Mouse (Mus musculus): ENCODE measurements around the gene Zfp367.
A peak's percentile ranks its signal among the peaks of the same experiment; 100 is the strongest.

The Zfp367 gene

DNA sequence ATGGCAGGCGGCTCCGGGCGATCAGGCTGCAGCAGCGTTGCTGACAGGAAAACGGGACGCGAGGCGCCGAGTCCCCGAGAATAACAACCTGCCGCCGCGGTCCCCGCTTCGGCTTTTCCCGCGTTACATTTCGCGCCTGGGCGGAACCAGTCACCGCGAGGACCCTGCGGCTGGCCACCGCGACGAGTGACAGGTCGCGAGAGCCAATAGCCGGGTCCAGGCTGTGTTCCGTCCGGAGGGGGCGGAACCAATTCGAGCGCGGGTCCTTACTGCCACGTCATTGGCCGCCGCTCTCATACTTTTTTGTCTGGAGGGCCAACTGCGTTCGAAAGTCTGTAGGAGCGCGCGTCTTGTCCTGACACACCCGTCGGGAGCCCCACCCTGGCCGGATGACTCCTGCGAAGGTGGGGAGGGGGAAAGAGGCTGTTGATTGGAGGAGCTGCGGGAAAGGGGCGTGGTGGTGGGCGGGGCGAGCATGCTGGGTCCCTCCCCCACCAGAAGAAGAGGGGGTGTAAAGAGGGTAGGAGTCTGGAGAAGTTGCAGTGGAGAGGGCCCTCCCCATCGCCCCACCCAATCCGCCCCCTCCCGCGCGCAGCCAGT is at the start of gene Zfp367:
Gene Zfp367, minus strand, starts transcription at position 120 of the 600 bp plus-strand sequence.
- peak; percentile 96 for DNase-seq (ENCODE audit: low read depth)

DNA sequence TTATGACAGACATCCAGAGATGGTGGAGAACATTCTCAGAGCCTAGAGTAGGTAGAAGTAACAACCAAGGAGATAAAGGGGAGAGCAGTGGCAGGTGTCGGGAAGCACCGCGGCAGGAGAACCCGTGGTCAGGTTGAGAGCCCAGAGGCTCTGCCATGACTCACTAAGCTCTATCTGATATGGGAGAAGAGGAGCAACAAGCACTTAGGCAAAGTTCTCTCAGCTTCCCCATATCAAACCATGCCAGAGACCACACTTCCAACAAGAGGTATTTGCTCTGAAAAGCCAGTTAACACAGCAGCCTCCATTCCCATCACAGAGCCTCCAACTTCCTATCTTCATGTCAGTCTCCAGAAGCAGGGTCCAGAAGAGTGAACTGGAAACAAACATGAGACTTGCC is 47.9 kb upstream of the Zfp367 start:
- no peak for DNase-seq (ENCODE audit: low read depth)

DNA sequence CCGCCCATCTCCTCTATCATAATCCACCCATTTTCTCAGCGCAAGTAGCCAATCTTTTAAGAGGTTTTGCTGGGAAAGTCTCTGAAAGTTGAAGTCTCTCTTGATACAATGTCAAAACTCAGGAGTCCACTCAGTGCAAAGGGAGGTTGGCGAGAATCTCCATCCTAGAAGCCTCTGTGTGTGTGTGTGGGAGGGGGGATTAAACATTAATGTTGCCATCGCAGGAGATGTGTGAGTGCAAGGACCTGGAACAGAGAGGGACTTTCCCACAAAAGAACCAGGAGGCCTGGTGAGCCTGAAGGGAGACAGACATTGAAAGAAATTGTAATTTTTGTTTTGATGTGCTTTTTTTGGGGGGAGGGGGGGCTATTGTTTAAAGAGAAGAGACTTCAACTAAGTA is 45.3 kb upstream of the Zfp367 start:
- DNase-seq (ENCODE audit: low read depth): no peak

DNA sequence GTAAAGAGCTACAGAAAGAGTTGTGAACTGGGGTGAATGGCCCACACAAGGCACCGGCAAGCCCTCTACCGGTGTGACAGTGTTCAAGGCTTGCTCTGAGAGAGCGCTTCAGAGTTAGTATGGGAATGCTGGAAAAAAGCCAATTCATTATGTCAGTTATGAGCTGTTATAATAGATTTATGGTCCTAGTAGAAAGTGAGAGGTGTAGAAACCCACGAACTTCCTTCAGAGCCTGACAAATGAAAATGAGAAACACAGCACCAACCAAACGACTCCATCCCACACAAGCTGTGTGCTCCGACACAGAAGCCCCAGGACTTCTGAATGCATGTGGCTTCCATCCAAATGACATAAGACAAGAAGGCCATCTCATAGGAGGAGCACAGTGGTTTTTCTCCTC is 44.9 kb upstream of the Zfp367 start:
- DNase-seq (ENCODE audit: low read depth): no peak

DNA sequence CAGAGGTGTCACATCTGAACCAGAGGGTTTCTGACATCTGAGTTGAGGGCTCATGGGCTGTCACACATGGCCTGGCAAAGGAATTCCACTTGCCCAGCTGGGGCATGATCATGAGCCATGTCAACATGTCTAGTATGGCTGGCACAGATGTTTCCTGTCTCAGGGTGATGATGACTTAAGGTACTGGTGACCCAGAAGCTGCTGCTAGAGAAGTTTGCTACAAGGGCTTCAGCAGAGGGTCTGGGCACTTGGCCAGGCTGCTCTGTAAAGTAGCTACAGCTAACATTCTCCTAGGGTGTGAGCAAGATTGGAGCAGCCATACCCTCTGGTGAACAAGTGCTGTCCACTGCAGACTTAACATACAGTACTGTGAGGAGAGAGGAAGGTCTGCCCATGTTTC is 34.1 kb upstream of the Zfp367 start:
- no peak for DNase-seq (ENCODE audit: low read depth)

DNA sequence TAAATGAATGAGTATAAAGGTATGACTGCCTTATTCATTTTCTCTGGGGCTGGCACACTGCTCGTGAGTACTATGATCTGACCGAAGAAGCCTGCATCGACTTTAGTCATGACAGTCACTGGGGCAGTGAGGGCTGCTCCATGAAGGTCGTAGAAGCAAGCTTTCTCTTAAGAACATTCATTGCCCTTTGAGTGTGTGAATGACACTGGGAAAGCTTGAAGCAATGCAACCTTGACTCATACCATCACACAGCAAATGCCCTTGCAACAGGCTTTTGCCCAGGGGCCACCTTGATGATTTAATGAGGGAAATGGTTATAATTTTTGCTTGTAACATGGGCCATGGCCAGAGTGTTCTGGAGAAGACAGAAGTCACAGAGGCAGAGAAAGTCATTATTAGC is 33.5 kb upstream of the Zfp367 start:
- DNase-seq (ENCODE audit: low read depth): no peak

DNA sequence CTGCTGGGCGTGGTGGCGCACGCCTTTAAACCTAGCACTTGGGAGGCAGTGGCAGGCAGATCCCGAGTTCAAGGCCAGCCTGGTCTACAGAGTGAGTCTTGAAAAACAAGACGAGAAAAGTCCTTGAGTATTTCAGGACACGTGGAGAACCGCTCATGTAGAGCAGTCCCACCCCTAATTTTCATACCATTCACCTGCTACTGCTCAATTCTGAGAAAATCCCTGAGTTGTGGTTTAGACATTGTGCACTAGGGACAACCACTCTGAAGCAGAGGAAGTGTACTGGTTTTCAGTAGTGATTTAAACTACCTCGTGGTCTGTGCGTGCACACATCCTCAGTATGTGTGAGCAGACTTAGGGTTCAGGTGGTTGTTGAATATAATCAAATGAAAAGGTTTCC is 32.6 kb upstream of the Zfp367 start:
- DNase-seq (ENCODE audit: low read depth): no peak

DNA sequence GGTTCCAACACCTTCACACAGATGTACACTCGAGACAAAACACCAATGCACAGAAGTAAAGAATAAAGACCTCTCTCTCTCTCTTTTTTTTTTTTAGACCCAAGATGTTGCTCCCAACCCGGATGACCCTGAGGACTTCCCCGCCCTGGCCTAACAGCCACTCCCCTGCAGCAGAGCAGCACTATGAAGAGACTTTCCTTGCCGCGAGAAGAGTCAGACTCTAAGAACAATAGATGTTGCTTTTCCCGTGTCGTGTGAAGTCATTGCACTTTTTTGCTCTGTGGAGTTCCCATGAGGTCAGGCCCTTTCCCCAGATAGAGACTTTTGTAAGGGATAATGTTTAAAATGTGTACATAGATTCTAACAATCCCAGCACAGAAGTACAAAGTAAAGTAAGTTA is 32.2 kb upstream of the Zfp367 start:
- no peak for DNase-seq (ENCODE audit: low read depth)

DNA sequence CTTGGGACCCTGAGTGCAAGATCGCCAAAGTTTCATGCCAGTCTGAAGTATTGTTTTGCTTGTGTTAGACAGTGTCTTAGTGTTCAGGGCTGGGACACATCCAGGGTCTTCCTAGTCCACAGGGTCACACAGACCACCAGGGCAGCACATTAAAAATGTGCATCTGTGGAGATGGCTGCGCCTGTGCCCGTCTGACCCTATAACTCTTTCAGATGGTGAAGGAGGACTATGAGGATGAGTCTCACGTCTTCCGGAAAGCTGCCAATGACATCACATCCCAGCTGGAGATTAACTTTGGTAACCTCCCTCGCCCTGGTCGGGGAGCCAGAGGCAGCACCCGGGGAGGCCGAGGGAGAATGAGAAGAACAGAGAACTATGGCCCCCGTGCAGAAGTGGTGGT is 31.4 kb upstream of the Zfp367 start:
- no peak for DNase-seq (ENCODE audit: low read depth)

DNA sequence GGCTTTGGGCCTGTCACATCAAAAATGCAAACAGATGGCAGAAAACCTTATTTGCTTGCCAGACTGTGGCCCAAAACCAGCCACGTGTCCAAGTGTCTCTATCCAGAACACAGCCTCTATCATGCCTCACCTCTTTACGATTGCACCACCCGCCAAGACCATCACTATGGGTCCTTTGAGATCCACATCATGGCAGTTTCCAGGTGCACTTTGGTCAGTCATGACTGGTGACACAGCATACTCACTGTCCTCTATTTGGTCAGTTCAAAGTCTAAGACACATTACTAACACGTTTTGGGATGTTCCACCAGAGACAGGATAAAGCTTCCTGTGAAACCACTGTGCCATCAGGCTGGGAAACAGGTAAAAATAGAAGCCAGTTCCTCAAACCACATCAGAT is 30.6 kb upstream of the Zfp367 start:
- DNase-seq (ENCODE audit: low read depth): no peak

DNA sequence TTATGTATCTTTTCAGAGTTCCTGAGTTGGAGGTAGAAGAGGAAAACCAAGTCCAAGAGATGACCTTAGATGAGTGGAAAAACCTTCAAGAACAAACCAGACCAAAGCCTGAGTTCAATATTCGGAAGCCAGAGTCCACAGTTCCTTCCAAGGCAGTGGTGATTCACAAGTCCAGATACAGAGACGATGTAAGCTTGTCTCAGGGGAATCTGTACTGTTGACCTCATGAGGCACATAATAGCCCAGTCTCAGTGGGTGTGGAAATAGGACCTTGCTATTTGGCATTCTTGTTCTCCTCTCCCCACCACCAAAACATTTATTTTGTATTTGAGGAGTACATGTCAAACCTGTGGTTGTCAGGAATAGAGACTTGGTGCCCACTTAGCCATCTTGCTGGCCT is 29.1 kb upstream of the Zfp367 start:
- no peak for DNase-seq (ENCODE audit: low read depth)

DNA sequence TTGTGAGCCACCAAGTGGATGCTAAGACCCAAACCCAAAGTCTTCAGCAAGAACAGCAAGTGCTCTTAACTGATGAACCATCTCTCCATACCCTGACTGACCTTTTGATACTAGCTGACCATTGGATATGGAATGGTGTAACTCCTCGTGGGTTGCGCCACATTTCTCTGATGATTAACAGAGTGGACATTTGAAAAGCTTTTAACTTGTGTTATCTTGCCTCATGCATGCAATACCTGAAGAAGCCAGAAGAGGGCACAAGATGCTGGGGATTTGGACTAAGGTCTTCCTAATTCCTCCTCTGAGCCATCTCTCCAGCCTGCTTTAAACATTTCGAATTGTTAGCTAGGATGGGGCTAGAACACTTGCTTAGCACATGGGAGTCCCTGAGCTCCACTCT is 27.9 kb upstream of the Zfp367 start:
- peak; percentile 41 for DNase-seq (ENCODE audit: low read depth)

DNA sequence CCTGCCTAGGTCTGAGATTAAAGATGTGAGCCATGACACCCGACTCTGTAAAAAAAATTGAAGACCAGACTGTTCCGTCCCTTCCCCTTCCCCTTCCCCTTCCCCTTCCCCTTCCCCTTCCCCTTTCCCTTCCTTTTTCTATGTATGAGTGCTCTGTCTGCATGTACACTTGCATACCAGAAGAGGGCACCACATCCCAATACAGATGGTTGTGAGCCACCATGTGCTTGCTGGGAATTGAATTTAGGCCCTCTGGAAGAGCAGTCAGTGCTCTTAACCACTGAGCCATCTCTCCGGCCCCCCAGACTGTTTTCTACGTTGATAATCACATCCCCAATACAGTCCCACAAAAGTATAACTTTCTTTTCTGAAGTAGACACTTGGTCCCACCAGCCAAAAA is 27.3 kb upstream of the Zfp367 start:
- no peak for DNase-seq (ENCODE audit: low read depth)

DNA sequence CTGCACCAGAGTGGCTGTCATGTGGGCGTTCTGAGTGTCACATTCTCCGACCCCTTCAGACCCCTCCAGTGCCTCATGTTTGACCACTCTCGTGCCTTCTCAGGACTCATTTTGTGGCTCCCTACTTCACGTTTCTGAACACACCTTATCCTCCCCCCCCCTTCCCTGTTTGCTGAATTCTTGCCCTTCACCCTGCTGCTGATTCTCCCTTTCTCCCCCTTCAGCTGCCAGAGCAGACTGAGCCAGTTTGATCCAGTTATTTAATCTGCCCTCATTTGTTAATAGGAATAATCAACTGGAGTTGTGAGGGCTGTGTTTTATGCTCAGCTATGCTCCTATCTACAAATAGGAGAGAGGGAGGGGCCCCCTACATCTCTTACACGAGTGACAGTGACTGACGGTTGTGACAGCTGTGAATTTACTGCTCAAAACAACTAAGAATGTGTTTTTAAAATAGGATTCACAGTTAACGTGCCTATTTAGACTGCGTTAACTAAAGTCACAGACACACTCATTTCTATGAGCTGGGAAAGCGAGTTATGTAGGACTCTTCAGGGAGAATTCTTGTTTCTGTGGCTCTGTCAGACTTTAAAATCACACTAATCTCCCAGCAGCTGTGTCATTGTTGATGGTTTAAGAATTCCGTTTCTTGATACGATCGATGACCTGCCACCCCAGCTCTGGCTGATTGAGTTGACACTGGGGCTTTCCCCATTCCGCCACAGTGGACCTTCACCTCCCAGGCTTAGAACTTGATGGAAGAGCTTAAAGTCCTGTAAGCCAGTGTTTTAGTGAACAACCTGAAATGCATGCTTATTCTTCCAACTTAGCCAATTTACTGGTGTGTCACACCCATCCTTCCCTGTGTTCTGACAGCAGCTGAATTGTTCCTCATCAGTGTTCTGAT is 26.0 kb upstream of the Zfp367 start:
- DNase-seq (ENCODE audit: low read depth): no peak

DNA sequence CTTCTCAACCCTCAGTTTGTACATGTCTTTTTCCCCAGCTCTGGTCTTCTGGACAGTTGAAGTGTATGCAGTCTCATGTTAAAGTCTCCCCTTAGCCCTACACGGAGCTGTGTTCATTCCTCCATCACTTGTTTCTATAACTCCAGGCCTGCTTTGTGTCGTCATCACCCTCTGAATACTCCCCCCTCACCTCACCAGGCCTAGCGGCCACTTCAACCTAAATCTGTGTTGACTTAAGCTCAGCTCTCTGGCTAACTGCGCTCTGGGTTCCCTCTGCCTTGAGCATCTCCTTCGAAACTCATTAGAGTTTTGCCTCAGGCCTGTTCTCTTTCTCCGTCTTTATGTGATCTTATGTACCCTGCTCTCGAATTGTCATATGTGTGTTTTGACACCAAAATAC is 25.0 kb upstream of the Zfp367 start:
- DNase-seq (ENCODE audit: low read depth): no peak

DNA sequence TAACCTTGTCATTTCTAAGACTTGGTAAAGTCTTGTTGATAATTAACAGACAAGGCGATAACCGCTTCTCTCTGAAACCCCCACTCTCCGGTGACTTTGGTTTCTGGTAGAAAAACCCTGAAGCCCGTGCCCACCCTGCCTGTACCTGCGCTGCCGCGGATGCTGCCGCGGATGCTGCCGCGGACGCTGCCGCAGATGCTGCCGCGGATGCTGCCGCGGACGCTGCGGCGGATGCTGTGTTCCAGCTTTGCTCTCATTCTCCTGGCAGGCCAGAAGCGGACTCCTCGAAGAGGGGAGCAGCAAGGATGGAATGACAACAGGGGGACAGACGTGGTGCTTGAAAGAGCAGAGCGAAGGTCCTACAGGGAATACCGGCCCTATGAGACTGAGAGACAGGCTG is 16.7 kb upstream of the Zfp367 start:
- DNase-seq (ENCODE audit: low read depth): no peak

DNA sequence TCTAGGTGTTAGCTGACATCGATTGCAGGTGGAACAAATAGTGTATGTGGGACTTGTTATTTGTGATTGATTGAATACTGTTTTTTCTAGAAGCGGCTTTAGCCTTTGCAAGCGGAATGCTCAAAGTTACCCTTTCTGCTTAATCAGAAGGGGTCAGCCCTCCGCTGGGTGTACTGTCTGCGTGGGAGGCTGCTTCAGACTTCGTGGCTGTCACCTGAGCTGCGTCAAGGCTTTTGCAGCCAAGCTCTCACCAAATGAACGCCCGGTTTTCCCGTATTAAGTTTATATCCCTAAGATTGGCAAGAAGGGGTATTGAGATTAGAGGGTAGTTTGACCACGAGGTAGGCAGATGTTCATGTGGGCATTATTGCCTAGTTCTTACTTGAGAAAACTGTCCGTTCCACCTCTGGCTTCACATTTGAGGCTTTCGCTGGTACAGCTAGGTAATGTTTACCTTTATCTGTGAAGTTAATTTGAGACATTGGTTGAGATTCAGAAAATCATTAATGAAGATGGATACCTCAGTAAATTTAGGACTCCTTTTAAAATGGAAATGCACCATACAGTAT is 10.2 kb upstream of the Zfp367 start:
- DNase-seq (ENCODE audit: low read depth): no peak

DNA sequence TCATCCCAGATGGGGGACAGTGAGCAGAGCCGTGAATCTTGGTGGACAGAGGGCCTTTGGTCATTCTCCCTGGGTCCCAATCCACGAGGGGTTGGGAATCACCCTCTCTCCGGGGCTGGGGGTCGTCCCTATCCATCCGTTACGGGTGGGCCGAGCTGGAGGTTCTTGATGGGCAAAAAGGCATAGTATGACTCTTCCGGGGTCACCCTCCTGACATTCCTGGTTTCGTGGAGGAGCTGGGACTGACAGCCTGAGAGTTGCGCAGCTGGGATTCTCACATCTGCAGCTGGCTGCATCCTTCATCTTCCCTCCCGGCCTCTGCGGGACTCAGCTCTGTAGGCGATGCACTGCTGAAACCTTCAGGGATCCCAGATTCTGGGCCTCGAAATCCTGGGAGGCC is 9.6 kb upstream of the Zfp367 start:
- DNase-seq (ENCODE audit: low read depth): no peak

DNA sequence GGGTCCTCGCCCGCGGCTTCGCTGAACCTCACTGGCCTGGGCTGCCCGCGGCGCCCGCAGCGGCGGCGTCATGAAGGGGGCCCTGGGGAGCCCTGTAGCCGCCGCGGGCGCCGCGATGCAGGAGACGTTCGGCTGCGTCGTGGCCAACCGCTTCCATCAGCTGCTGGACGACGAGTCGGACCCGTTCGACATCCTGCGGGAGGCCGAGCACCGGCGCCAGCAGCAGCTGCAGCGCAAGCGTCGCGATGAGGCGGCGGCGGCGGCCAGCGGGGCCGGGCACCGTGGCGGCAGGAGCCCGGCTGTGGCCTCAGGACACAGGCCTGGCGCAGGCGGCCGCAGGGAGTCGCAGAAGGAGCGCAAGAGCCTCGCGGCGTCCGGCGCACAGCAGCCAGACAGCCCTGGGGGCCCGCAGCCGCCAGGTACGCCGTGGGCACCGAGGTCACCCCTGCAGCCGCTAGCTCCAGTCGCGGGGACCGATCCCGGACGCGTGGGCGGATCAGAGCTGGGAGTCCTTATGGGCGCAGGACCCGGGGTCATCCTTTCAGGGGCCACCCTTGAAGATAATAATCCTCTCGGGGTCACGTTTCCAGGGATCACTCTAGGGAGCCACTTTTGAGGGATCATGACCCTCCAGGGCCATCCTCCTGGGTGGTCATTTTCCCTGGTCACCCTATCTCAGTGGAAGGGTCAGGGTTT is 9.1 kb upstream of the Zfp367 start:
- no peak for DNase-seq (ENCODE audit: low read depth)

DNA sequence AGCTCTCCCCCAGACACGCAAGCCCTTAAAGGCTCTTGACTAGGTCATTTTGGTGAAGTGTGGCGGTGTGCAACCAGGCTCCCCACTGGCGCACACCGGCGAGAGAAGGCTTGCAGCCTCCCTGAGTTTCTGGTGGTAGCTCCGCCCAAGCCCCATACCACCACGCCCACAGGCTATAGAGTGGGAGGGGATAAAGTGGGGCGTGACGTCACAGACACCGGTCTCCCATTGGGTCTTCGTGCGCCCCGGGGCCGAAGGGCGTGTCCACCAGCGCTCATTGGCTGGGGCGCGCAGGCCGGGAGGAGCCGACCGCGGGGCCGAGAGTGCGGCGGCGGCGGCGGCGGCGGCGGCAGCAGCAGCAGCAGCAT is 8.5 kb upstream of the Zfp367 start, which contains the start of gene Habp4:
Gene Habp4, plus strand, starts transcription at position 277 of the 368 bp plus-strand sequence.
- peak; percentile 94 for DNase-seq (ENCODE audit: low read depth)

DNA sequence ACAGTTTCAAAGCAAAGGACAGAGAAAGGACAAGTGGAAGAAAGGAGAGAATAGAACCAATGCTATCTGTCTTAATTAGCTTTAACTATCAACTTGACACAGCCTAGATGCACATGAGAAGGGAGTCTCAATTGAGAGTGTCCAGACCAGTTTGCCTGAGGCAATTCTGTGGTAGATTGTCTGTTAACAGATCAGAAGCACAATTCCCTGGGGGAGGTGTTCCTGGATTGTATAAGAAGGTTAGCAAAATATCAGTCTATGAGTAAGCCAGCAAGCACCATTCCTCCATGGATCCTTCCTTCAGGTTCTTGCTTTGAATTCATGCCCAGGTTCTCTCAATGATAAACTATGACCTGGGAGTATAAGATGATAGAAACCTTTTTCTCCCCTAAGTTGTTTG is 4.0 kb upstream of the Zfp367 start:
- no peak for DNase-seq (ENCODE audit: low read depth)

DNA sequence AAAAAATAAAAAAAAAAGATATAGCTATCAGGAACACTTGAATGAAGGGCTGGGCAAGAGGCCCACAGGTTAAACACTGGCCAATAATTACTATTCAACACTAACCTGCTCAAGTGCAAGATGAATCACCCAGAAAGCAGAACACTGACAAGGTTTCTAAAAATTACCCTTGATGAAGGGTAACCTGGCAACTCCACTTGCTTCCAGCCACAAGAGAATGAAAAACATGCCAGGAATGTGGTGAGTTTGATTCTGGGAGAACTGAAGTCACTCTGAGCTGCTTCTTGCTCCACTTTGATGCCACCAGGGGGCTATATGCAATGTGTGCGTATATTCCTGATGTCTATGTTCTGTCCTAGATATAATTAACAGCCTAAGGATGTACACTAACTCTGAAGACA is 2.2 kb upstream of the Zfp367 start:
- no peak for DNase-seq (ENCODE audit: low read depth)

DNA sequence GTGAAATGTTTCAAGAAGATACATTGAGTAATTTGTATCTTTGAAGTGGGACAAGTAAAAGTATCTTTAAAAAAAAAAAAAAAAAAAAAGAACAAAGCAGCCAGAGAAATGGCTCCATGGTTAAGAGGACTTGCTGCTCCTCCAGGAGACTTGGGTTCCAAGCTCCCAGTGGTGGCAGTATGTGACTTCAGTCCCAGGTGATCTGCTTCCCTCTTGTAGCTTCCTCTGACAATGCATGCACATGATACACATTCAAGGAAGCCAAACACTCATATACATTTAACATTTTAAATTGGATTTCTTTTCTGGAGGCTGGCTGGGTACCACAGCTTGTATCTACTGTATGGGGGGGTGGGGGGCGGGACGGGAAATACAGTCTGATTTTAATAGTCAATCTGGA is 1.6 kb upstream of the Zfp367 start:
- DNase-seq (ENCODE audit: low read depth): no peak
